Mouse (Mus musculus) thymus, adult 2 months (tissue): Measurements from ENCODE around the gene Rhof. TPM values are rescaled to one million over a fixed set of nuclear protein-coding genes. Genes with fewer than 3 reads are reported as not detected.

Source experiments
- DNase-seq: peaks from one replicate; pipeline ENCODE4 v3.0.0; 2021
- H3K27ac ChIP-seq: fragments of 200-500 bp; 2 replicates; pipeline ENCODE4 v1.5.1; 2012; ENCODE audit warnings: low read length, control low read depth; ENCODE audit not compliant: control insufficient read depth, insufficient read depth
- H3K27me3 ChIP-seq: fragments of 200-500 bp; 2 replicates; pipeline ENCODE4 v1.6.1; 2012; ENCODE audit warnings: mild to moderate bottlenecking, low read length, moderate library complexity, mixed read lengths; ENCODE audit not compliant: control insufficient read depth, insufficient read depth
- H3K36me3 ChIP-seq: fragments of 200-500 bp; 2 replicates; pipeline ENCODE4 v1.6.1; 2012; ENCODE audit warnings: mild to moderate bottlenecking, low read length, moderate library complexity; ENCODE audit not compliant: control insufficient read depth, insufficient read depth
- H3K4me1 ChIP-seq: fragments of 200-500 bp; replicated peaks from 2 replicates; pipeline ENCODE4 v1.6.1; 2012; ENCODE audit warnings: low read length; ENCODE audit not compliant: control insufficient read depth, insufficient read depth
- H3K4me3 ChIP-seq: fragments of 200-500 bp; 2 replicates; pipeline ENCODE4 v1.5.1; 2012; ENCODE audit warnings: mild to moderate bottlenecking, low read length, control low read depth, moderate library complexity; ENCODE audit not compliant: control insufficient read depth, insufficient read depth
- CTCF ChIP-seq: fragments of 200-500 bp; IDR thresholded peaks from 2 replicates; pipeline ENCODE4 v1.5.1; 2012; ENCODE audit warnings: mild to moderate bottlenecking, control low read depth, low read length, moderate library complexity, borderline replicate concordance; ENCODE audit not compliant: control insufficient read depth, poor library complexity, insufficient read depth; ENCODE audit errors: extremely low read depth
- POLR2A ChIP-seq: fragments of 200-500 bp; IDR thresholded peaks from 2 replicates; pipeline ENCODE4 v1.6.1; 2012; ENCODE audit warnings: mild to moderate bottlenecking, low read length, control low read depth, moderate library complexity; ENCODE audit not compliant: control insufficient read depth, poor library complexity, insufficient read depth; ENCODE audit errors: extremely low read depth
- WGBS: fragments of 180-500 bp; shearing (Covaris S2); methylation state at CpG from one replicate; pipeline ENCODE4 v1.1.7; 2018; 5-methylcytosine and 5-hydroxymethylcytosine counted together
- polyA plus RNA-seq: library from polyadenylated mRNA; depleted of rRNA; stranded (reverse); fragments of >200 nt; gene quantifications from 2 replicates; pipeline ENCODE4 v1.2.3, GENCODE M21; 2012

Gene Rhof
- polyA plus RNA-seq, 1 experiment = 51.9 TPM

DNA sequence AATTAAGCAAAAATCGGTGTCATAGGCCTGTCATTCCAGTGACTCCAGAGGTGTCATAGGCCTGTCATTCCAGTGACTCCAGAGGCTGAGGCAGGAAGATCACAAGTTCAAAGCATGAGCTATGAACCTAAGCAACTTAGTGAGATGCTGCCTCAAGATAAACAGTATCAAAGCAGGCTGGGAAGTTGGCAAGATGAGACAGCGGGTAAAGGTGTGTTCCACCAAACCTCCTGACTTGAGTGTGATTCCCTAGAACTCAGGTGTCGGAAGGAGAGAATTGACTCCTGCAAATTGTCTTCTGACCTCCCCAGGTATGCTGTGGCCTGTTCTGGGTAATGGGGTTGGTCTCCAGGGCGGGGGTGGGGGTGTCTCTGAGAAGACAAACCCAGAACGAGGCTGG is 36.8 kb upstream of the Rhof start, which contains the start of gene Psmd9:
Gene Psmd9, plus strand, starts transcription at position 130 of the 400 bp plus-strand sequence.
- H3K27ac ChIP-seq = no peak within 1 kb of the TSS
- H3K4me1 ChIP-seq = peaks cover 22% of the 10 kb centered on the region
- peaks cover 21% of the 10 kb centered on the region for H3K36me3 ChIP-seq
- no peak for DNase-seq
- WGBS = 77% methylated on average over 5 of the region's 5 CpGs
- TF ChIP-seq CTCF (no peak), POLR2A (no peak)
- H3K4me3 ChIP-seq = no peak within 1 kb of the TSS
- no peaks in the 10 kb centered on the region for H3K27me3 ChIP-seq

GRCm38 (mm10) chr5:123167591-123167990 is 35.1 kb upstream of the Rhof start:
- Histone ChIP-seq H3K36me3 (peaks cover 38% of the 10 kb centered on the region), H3K4me1 (peaks cover 22% of the 10 kb centered on the region), H3K4me3 (no peak overlapping the region), H3K27me3 (no peaks in the 10 kb centered on the region), H3K27ac (0 out of 2 replicates have a peak overlapping the region, but pooled peaks have one; percentile 29)
- DNase-seq = no peak
- TF ChIP-seq CTCF = no peak
- no peak for TF ChIP-seq POLR2A
- 9% methylated on average over 5 of the region's 5 CpGs for WGBS

DNA sequence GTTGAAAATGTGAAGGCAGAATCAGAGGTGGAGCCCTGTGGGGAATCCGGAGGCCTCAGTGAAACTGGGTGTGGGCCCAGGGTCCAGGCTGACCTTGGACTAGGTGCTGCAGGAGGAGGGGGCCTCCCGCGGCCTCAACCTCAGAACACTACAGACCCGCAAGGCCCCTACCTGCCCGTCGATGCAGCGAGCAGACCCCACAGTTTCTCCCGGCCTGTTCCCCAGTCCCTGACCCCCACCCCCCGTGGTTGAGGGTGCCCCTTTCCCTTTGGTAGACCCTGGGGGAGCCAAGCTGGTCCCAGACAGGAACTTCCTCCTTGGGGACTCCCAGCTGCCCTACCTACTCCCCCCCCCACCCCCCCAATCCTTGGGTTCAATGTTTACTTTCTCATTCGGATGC is 33.9 kb upstream of the Rhof start:
- DNase-seq = no peak
- WGBS = 90% methylated on average over 10 of the region's 10 CpGs
- no peak for TF ChIP-seq POLR2A
- TF ChIP-seq CTCF = no peak
- Histone ChIP-seq H3K27me3 (no peaks in the 10 kb centered on the region), H3K36me3 (peaks cover 50% of the 10 kb centered on the region), H3K27ac (no peak overlapping the region), H3K4me1 (peaks cover 19% of the 10 kb centered on the region), H3K4me3 (no peak overlapping the region)

DNA sequence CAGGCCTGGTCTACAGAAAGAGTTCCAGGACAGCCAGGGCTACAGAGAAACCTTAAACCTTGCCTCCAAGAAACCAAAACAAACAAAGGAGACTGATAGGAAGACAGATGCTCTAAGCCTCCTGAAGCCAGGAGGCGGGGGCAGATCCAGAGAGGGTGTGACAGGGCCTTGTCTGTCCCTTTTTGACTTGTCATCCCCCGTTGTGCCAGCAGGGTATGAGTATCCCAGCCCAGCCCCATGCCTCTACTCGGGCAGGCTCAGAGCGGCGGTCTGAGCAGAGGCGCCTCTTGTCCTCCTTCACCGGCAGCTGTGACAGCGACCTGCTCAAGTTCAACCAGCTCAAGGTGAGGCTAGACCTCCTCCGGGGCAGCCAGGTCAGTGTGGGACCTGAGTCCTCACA is 30.4 kb upstream of the Rhof start:
- no peak for TF ChIP-seq CTCF
- TF ChIP-seq POLR2A = no peak
- Histone ChIP-seq H3K4me3 (no peak overlapping the region), H3K27ac (no peak overlapping the region), H3K27me3 (no peaks in the 10 kb centered on the region), H3K36me3 (peaks cover 85% of the 10 kb centered on the region), H3K4me1 (peaks cover 9% of the 10 kb centered on the region)
- no peak for DNase-seq
- 96% methylated on average over 9 of the region's 9 CpGs for whole genome bisulfite sequencing

DNA sequence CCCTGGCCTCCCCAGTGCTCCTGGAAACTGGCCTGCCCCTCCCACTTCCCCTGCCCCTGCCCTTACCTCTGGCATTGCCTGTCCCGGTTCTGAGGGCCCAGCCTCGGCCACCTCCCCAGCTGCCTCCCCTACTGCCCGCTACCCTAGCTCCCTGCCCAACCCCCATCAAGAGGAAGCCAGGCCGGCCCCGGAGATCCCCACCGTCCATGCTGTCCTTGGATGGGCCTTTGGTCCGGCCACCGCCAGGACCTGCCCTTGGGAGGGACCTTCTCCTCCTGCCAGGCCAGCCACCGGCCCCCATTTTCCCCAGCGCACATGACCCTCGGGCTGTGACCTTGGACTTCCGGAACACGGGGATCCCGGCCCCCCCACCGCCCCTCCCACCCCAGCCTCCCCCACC is 27.8 kb upstream of the Rhof start:
- H3K4me1 ChIP-seq = no peaks in the 10 kb centered on the region
- peaks cover 84% of the 10 kb centered on the region for H3K36me3 ChIP-seq
- H3K27me3 ChIP-seq = no peaks in the 10 kb centered on the region
- H3K27ac ChIP-seq = no peak overlapping the region
- TF ChIP-seq CTCF (no peak), POLR2A (no peak)
- WGBS = 98% methylated on average over 15 of the region's 15 CpGs
- H3K4me3 ChIP-seq = no peak overlapping the region
- DNase-seq = no peak

- WGBS = 98% methylated on average over 15 of the region's 15 CpGs
- H3K36me3 ChIP-seq = peaks cover 84% of the 10 kb centered on the region
These were observed 27.4 kb upstream of the Rhof start for GRCm38 (mm10) chr5:123159866-123160265.

DNA sequence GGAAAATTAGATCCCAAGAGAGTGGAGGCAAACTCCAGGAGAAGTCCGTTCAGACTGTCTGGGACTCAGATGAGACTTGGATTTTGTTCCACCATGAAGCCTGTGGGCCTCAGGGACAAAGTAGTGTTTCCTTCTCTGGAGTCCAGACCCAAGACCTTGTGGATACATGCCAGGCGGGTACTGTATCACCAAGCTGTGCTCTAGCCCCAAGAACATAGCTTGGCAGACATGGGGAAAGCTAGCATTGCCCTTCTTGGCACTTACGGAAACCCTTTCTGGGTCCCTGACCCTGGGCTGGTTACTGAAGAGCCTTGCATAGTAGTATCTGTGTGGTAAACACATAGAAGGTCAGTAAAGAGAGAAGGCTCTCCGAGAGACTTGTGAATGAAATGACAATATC is 27.0 kb upstream of the Rhof start:
- Histone ChIP-seq H3K4me1 (no peaks in the 10 kb centered on the region), H3K4me3 (no peak overlapping the region), H3K36me3 (peaks cover 81% of the 10 kb centered on the region), H3K27me3 (no peaks in the 10 kb centered on the region), H3K27ac (no peak overlapping the region)
- no peak for DNase-seq
- WGBS = 98% methylated on average over 4 of the region's 4 CpGs
- TF ChIP-seq POLR2A = no peak

More at GRCm38 (mm10) chr5:123159866-123160265, 27.4 kb upstream of the Rhof start:
- H3K4me1 ChIP-seq = no peaks in the 10 kb centered on the region
- no peak overlapping the region for H3K27ac ChIP-seq
- H3K27me3 ChIP-seq = no peaks in the 10 kb centered on the region
- no peak for TF ChIP-seq CTCF
- no peak for TF ChIP-seq POLR2A
- DNase-seq = no peak
- H3K4me3 ChIP-seq = no peak overlapping the region
